Mouse (Mus musculus) embryonic facial prominence, embryonic 13.5 days (tissue): Measurements from ENCODE around the gene Rpa1. TPM values are rescaled to one million over a fixed set of nuclear protein-coding genes. Genes with fewer than 3 reads are reported as not detected.

ENCODE experiments used
- microRNA-seq: library from miRNA; unstranded; fragments of <30 nt; microRNA quantifications from one replicate; pipeline ENCODE4, GENCODE M21; 2016
- polyA plus RNA-seq: library from polyadenylated mRNA; unstranded; fragments of >200 nt; fragmentation: Nextera tagmentation; extraction: Ambion mirVana; gene quantifications from 2 replicates; pipeline ENCODE4 v1.2.1, GENCODE M21; 2015

Rpa1 gene
- polyA plus RNA-seq, 1 experiment from 2014 or later = 120 TPM

Small RNAs within 50 kb of the gene (microRNA-seq; reads per million reads assigned to microRNA genes)
- not detected for gene Gm47300

Other genes with a start within 250 kb of the Rpa1 start
- gene Hic1, start 178.8 kb downstream of the Rpa1 start, polyA plus RNA-seq = 8.2 and 9.7 TPM in 2 replicates
- gene Ovca2, start 169.5 kb downstream of the Rpa1 start, polyA plus RNA-seq = 28.7 and 30.4 TPM in 2 replicates
- 20.8 and 24.5 TPM in 2 replicates for gene Dph1, start 157.1 kb downstream of the Rpa1 start, polyA plus RNA-seq
- 6.0 and 7.1 TPM in 2 replicates for gene Rtn4rl1, start 154.5 kb downstream of the Rpa1 start, polyA plus RNA-seq
- gene Smyd4, start 109 bp upstream of the Rpa1 start, polyA plus RNA-seq = 15.6 and 19.8 TPM in 2 replicates
- 259 and 277 TPM in 2 replicates for gene Serpinf1, start 74.4 kb upstream of the Rpa1 start, polyA plus RNA-seq
- 0.13 and 6.7 TPM in 2 replicates for gene Serpinf2, start 91.3 kb upstream of the Rpa1 start, polyA plus RNA-seq
- gene Wdr81, start 106.4 kb upstream of the Rpa1 start, polyA plus RNA-seq = 5.3 and 7.1 TPM in 2 replicates
- gene Tlcd2, start 113.4 kb upstream of the Rpa1 start, polyA plus RNA-seq = 37.9 and 38.9 TPM in 2 replicates
- gene Prpf8, start 138.5 kb upstream of the Rpa1 start, polyA plus RNA-seq = 62.5 and 63.1 TPM in 2 replicates
- 0.41 TPM in 1 of 2 replicates, not detected in the other for gene Rilp, start 161.8 kb upstream of the Rpa1 start, polyA plus RNA-seq
- gene Scarf1, start 165.2 kb upstream of the Rpa1 start, polyA plus RNA-seq = 5.0 and 6.0 TPM in 2 replicates
- 3.6 and 4.5 TPM in 2 replicates for gene Slc43a2, start 183.4 kb upstream of the Rpa1 start, polyA plus RNA-seq
- gene Pitpna, start 239.8 kb upstream of the Rpa1 start, polyA plus RNA-seq = 66.2 and 74.4 TPM in 2 replicates